Mouse (Mus musculus): ENCODE measurements around the gene Cpa2.

GRCm38 (mm10) chr6:30562132-30562531 is 20.8 kb downstream of the Cpa2 start:
- TF ChIP-seq CTCF (IDR thresholded peaks at IDR 0.05; ENCODE audit: low read depth, low read length) = no peak
- no peak for TF ChIP-seq GATA1 (IDR thresholded peaks at IDR 0.05; ENCODE audit: borderline replicate concordance, low read length)
- no peak for TF ChIP-seq TAL1 (conservative IDR thresholded peaks at IDR 0.05; ENCODE audit: low read depth, low read length)
- TF ChIP-seq POLR2AphosphoS5 (IDR thresholded peaks at IDR 0.05; ENCODE audit: insufficient replicate concordance, low read depth, low read length) = no peak
- no peak for TF ChIP-seq GATA2 (IDR thresholded peaks at IDR 0.05; ENCODE audit: borderline replicate concordance, low read depth, low read length)
